ENCODE assay signal across 8 mouse cellular contexts in the genomic region with DNA sequence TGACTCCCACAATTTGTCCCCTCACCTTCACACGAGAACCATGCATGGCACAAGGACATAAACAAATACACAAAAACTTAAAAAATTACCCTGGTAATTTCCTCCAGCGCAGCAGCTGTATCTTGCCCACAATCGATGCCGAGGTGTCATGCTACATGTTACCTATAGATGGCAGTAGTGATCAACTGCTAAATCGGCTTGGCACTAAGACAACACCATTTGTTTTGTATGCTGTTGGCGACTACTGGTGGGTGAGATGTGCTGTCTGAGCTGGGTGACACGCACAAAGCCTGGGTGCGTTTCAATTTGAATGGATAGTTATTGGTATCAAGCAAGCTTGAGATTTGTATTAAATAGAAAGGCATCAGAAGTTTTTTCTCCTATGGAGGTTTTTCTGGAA. TPM values are rescaled to one million over a fixed set of nuclear protein-coding genes. Genes with fewer than 3 reads are reported as not detected.
DNase-seq lines count a peak whose midpoint lies in the region; ATAC-seq lines count a peak whose summit lies in the region.

No protein-coding gene starts in this region.

- DNase-seq in brain, adult 2 months (ENCODE audit: low read depth, low spot score), result peak; percentile 83
- peak; percentile 64 for DNase-seq in hindbrain, embryonic 10.5 days (ENCODE audit: low spot score)
- DNase-seq in layer of hippocampus, adult 9-11 months, result peak; percentile 60
- peak; percentile 65 for DNase-seq in lung, postnatal 14 days
- DNase-seq in retina, postnatal 7 days (ENCODE audit: low read depth, low spot score), result peak; percentile 44

- H3K27me3 ChIP-seq in heart, embryonic 16.5 days (ENCODE audit: control insufficient read depth, insufficient read depth, low read length), result peaks cover 5% of the 10 kb centered on the region
- peaks cover 3% of the 10 kb centered on the region; the same call in 1 of the 2 replicates for H3K27me3 ChIP-seq in heart, embryonic 11.5 days (ENCODE audit: control insufficient read depth, insufficient read depth, low read length)
- H3K27me3 ChIP-seq in hindbrain, embryonic 10.5 days (ENCODE audit: insufficient read depth, poor library complexity, severe bottlenecking), result no peaks in the 10 kb centered on the region

- no peak overlapping the region for H3K9ac ChIP-seq in heart, embryonic 16.5 days (ENCODE audit: low read length)
- no peak overlapping the region for H3K9ac ChIP-seq in heart, embryonic 11.5 days (ENCODE audit: low read depth, low read length)

- no peak overlapping the region for H3K4me3 ChIP-seq in heart, embryonic 16.5 days (ENCODE audit: low read length)
- H3K4me3 ChIP-seq in heart, embryonic 11.5 days (ENCODE audit: low read depth, low read length), result no peak overlapping the region
- no peak overlapping the region for H3K4me3 ChIP-seq in hindbrain, embryonic 10.5 days

- WGBS in heart, embryonic 16.5 days, result 8% methylated on average over 8 of the region's 8 CpGs
- WGBS in heart, embryonic 11.5 days (ENCODE audit: insufficient replicate concordance), result 11% methylated on average over 8 of the region's 8 CpGs
- 16% methylated on average over 8 of the region's 8 CpGs for WGBS in hindbrain, embryonic 10.5 days

- no peak overlapping the region for H3K4me2 ChIP-seq in heart, embryonic 16.5 days (ENCODE audit: low read depth, low read length)
- H3K4me2 ChIP-seq in heart, embryonic 11.5 days, result no peak overlapping the region

- no peaks in the 10 kb centered on the region for H3K36me3 ChIP-seq in heart, embryonic 16.5 days (ENCODE audit: control insufficient read depth, insufficient read depth)
- H3K36me3 ChIP-seq in heart, embryonic 11.5 days (ENCODE audit: control insufficient read depth, insufficient read depth, low read length), result no peaks in the 10 kb centered on the region
- no peaks in the 10 kb centered on the region for H3K36me3 ChIP-seq in hindbrain, embryonic 10.5 days

- ATAC-seq in heart, embryonic 16.5 days (replicated peaks; ENCODE audit: extremely low read depth, insufficient read depth, low FRiP score), result 0 out of 2 replicates have a peak, but pooled peaks have one; percentile 32
- ATAC-seq in heart, embryonic 11.5 days (replicated peaks; ENCODE audit: insufficient number of reproducible peaks, low FRiP score, low TSS enrichment), result no peak
- ATAC-seq in erythroid progenitor cell, adult 5-6 weeks (replicated peaks; ENCODE audit: low FRiP score, poor library complexity, severe bottlenecking), result peak; percentile 63; the same call in 1 of the 2 replicates

- peaks cover 7% of the 10 kb centered on the region for H3K9me3 ChIP-seq in heart, embryonic 16.5 days (replicated peaks; ENCODE audit: control insufficient read depth, low read length)
- no peaks in the 10 kb centered on the region for H3K9me3 ChIP-seq in heart, embryonic 11.5 days (replicated peaks; ENCODE audit: control insufficient read depth, low read length)
- 0 out of 2 replicates have a peak, but pooled peaks cover 3% of the 10 kb centered on the region for H3K9me3 ChIP-seq in hindbrain, embryonic 10.5 days

- no peak overlapping the region for H3K27ac ChIP-seq in heart, embryonic 16.5 days (ENCODE audit: low read length)
- H3K27ac ChIP-seq in heart, embryonic 11.5 days (ENCODE audit: low read depth, low read length), result no peak overlapping the region
- H3K27ac ChIP-seq in hindbrain, embryonic 10.5 days, result no peak overlapping the region

- no peaks in the 10 kb centered on the region for H3K4me1 ChIP-seq in heart, embryonic 16.5 days (ENCODE audit: control insufficient read depth, insufficient read depth, low read length)
- H3K4me1 ChIP-seq in heart, embryonic 11.5 days (ENCODE audit: control insufficient read depth, insufficient read depth, low read length), result no peaks in the 10 kb centered on the region
- H3K4me1 ChIP-seq in hindbrain, embryonic 10.5 days (replicated peaks), result no peaks in the 10 kb centered on the region

RNA-seq across cellular contexts. Expression of gene Cldn10, which starts 32.4 kb away (rescaled TPM):
- polyA plus RNA-seq in heart, embryonic 16.5 days (2015; fragmentation: Nextera tagmentation; extraction: Ambion mirVana), result 2.2 and 6.8 TPM in 2 replicates
- polyA plus RNA-seq in heart, embryonic 11.5 days (2014; fragmentation: Nextera tagmentation; extraction: Ambion mirVana), result 0.34 and 0.56 TPM in 2 replicates
- total RNA-seq in erythroid progenitor cell, adult 5-6 weeks (2015; ENCODE audit: low replicate concordance), result 1.4 and 3.4 TPM in 2 replicates
- not detected in 2 replicates for total RNA-seq in erythroid progenitor cell, adult 5-6 weeks (2017; ENCODE audit: low replicate concordance)
- 0.56 and 0.75 TPM in 2 replicates for polyA plus RNA-seq in hindbrain, embryonic 10.5 days (2016; fragmentation: Nextera tagmentation; extraction: Ambion mirVana)
